Mouse (Mus musculus) thymus, postnatal 36 days (tissue): ENCODE results near the gene Fam98b.

Source experiments
- DNase-seq, 2 experiments: peaks; one replicate each; pipeline ENCODE4 v3.0.0; 2022; ENCODE audit warnings: mixed read lengths in 2 of 2

The Fam98b gene

DNA sequence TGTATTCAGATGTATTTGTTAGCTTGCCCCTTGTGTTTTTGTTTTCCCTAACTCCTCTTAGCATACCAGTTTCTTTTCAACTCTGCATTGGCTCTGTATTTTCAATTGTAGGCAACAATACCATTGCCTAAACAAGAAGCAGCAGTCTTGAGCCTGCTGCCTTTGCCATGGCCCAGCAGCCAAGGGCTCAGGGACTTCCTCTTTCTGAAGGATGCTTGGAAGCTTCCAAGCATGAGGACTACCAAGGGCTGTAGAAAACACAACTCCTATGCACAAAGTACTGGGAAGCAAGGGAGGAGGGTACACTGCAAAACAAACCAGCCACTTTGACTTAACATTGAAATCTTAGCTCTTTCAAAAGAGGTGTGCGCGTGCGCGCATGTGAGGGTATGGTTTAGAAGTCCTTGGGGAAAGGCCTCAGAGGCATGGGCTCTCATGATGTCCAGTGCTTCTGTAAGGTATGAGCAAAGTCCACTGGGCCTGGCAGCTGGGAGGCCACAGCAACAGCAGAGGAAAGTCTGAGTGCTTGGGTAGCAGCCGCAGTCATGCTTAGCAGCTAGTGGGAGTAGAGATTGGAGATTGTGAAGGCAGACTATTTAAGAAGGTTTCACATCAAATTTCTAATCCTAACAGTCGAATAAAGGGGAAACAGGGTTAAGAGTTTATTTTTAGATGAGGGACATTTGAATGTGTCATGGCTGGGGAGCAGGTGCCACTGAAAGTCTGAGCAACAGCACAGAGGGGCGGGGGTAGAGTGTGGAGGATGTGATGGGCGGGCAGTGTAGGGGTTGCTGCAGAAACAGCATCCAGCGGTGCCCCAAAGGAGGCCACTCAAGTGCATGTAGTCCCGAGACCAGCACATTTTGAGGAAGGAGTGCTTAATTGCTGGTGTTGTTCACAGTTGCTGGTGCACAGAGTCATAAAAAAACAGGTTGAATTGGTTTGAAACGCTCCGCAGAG lies 54.1 kb downstream of the Fam98b start:
- peak in 1 of 2 experiments; percentile 38 for DNase-seq

- no peak for DNase-seq
Observed at GRCm38 (mm10) chr2:117304941-117305340, 55.4 kb downstream of the Fam98b start.

DNA sequence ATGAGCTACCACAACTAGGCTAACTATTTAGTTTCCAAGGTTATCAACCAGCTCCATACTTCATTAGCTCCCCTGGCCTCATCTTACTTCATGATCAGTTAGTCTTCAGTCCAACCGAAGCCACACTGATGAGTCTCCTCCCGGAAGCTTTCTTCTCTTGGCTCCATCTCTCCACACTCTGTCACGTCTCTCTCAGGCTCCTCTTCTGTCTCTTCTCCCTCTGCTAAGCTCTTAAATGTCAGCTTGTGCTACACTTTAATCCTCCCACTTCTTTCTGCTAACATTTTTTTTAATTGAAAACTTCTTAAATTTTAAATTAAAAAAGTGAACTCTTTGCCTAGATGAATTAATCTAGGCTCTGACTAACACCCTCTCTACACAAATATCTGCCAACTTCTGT lies 58.4 kb downstream of the Fam98b start:
- no peak for DNase-seq

- DNase-seq: no peak
Observed at GRCm38 (mm10) chr2:117309046-117309445, 59.5 kb downstream of the Fam98b start.

DNA sequence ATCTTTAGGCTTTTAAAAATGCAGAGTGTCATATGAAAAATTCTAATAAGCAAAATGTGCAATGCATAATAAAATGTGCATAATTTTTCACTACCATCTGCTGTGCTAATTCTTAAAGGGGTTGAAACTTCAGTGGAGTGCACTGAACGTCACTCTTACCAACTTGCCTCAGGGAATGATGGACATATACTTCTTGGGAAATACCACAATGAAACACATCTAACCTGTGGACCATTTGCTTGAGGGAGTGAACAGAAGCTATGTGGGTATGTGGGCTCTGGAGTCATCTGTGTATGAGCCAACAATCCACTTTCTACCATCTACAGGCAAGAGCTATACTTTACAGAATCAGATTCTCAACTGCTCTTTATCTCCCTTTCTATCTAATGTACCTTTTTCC lies 61.8 kb downstream of the Fam98b start:
- no peak for DNase-seq

DNA sequence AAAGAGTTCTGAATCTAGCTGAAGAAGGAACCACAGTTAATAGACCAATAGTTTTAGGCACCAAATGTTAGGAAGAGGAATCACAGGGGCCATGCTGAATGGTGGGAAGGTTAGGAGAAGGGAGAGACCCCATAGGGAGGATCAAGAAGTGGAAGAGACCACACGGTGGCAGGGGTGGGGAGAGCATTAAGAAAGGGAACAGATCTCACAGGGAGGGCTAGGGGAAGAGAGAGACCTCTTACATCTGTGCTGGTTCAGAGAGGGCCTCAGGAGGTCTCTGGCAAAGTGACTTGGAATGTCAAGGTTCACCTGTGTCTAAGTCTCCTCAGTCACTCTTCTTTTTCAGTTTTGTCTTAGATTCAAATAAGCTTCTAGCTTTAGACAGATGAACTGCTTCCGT lies 62.5 kb downstream of the Fam98b start:
- DNase-seq: no peak

DNA sequence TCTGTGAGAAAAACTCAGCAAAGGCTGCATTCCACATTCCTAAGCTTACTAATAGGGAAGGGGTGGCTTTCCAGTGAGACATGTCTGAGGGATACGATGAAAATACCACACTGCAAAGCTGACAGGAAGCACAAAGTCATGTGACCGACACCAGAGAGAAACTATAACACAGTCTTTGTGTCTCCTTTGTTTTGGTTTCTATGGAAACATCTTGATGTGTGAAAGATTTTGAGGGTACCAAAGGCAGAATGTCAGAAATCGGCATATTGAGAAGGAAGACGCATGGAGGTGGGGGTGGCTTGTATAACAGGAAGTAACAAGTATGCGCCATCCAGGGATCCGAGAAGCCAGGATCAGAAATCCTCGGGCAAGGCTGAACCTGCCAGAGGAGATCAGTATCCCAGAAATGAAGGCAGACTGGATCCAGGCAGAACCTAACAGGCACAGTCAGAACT lies 62.9 kb downstream of the Fam98b start:
- no peak for DNase-seq

- DNase-seq: no peak
Observed at GRCm38 (mm10) chr2:117313586-117314235, 64.2 kb downstream of the Fam98b start.

DNA sequence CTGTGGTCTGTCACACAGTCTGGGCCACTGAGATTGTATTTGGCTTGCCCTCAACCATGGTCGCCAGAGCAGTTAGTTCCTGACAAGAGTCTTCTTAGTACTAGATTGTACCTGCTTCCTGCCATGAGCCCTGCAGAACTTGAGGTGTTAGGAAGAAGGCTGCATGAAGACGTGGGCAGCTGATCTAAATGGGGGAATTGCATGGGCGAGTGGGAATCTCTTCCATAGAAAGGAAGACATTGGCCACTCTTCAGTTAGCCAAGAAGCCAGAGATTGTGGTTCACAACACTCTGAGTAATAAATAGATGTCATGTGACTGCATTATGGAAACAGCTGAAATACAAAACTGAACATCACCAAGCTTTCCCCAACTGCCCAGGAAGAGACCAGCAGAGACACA lies 69.5 kb downstream of the Fam98b start:
- DNase-seq: no peak
